Comparison of ENCODE assay signal across 13 mouse cellular contexts in the genomic region with DNA sequence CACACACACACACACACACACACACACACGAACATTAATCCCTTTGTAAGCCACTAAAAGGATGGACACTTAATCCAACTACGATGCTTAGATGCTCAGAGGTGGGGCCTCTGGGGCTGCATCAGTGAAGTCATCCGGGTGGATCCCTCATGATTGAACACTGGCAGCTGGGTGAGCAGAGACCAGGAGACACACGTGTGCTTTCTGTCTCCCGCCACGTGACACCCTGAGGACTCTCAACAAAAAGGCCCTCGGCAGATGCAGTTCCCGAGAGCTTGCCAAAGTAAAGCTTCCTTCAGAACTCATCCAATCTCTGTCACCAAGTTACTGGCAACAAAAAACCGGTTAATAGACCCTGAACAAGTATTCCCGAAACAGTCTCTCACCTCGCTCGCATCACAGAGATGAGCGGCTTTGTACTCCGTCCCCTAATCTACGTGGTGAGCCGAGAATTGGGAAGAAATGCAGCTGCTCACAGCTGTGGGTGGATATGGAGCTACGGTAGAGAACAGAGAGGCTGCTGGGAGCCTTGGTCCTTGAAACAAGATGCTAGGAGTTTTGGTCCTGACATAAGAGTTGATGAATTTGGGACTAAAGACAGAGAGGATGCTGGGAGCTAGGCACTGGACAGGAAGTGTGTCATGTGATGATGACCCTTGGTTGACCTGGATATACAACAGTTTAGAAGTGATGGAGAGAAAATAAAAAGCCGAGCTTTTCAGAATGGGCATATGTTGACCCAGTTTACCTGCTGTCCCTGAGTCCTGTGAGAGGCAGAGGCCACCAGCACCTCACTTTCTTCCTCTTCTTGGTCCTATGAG. TPM values are rescaled to one million over a fixed set of nuclear protein-coding genes. Genes with fewer than 3 reads are reported as not detected.
A peak's percentile ranks its signal among the peaks of the same experiment; 100 is the strongest.
DNase-seq lines count a peak whose midpoint lies in the region; ATAC-seq and TF ChIP-seq lines count a peak whose summit lies in the region.
"Had no signal": no experiment of that assay in that cellular context is flagged by ENCODE, and none has a peak within 500 bp of the region (broad histone marks: within the 10 kb centered on the region; RNA-seq: fewer than 3 reads in every experiment).

No protein-coding gene starts in this region.

- WGBS in intestine, embryonic 15.5 days = 50% methylated on average over 18 of the region's 18 CpGs
- 56% methylated on average over 18 of the region's 18 CpGs for WGBS in intestine, postnatal 0 days
- WGBS in embryonic facial prominence, embryonic 14.5 days = 50% methylated on average over 18 of the region's 18 CpGs
- 36% methylated on average over 18 of the region's 18 CpGs for WGBS in hindbrain, postnatal 0 days

- peak; percentile 64 for DNase-seq in embryonic facial prominence, embryonic 14.5 days (ENCODE audit: low spot score)
- DNase-seq in hindbrain, postnatal 0 days (ENCODE audit: low spot score) = peak; percentile 44
- peak; percentile 77 for DNase-seq in retina, postnatal 1 day
- DNase-seq in spleen, postnatal 36 days (ENCODE audit: low spot score in 2 of 2) = no peak
- no peak for DNase-seq in yolk sac, embryonic 10.5 days (ENCODE audit: low spot score)
- DNase-seq in B cell, adult 2 months = no peak
- DNase-seq: cerebellum, postnatal 36 days; thymus, postnatal 36 days had no signal

- H3K36me3 ChIP-seq in intestine, embryonic 15.5 days = no peaks in the 10 kb centered on the region
- no peaks in the 10 kb centered on the region for H3K36me3 ChIP-seq in intestine, postnatal 0 days (ENCODE audit: control insufficient read depth, insufficient read depth)
- H3K36me3 ChIP-seq in embryonic facial prominence, embryonic 14.5 days (ENCODE audit: control insufficient read depth, insufficient read depth, low read length) = no peaks in the 10 kb centered on the region
- H3K36me3 ChIP-seq in hindbrain, postnatal 0 days (ENCODE audit: insufficient read depth, low read length) = no peaks in the 10 kb centered on the region

- no peak for ATAC-seq in intestine, embryonic 15.5 days
- ATAC-seq in intestine, postnatal 0 days = no peak
- ATAC-seq in embryonic facial prominence, embryonic 14.5 days (ENCODE audit: low read depth) = no peak
- ATAC-seq in hindbrain, postnatal 0 days = peak; percentile 16; the same call in 1 of the 2 replicates

- H3K27me3 ChIP-seq in intestine, embryonic 15.5 days (replicated peaks) = peaks cover 21% of the 10 kb centered on the region; the same call in 1 of the 2 replicates
- peaks cover 26% of the 10 kb centered on the region for H3K27me3 ChIP-seq in intestine, postnatal 0 days (replicated peaks; ENCODE audit: control insufficient read depth, insufficient read depth, low read length)
- H3K27me3 ChIP-seq in embryonic facial prominence, embryonic 14.5 days (replicated peaks; ENCODE audit: control insufficient read depth, insufficient read depth, low read length) = 0 out of 2 replicates have a peak, but pooled peaks cover 18% of the 10 kb centered on the region
- H3K27me3 ChIP-seq in hindbrain, postnatal 0 days (ENCODE audit: insufficient read depth, low read length) = no peaks in the 10 kb centered on the region

- no peak for TF ChIP-seq CTCF in intestine, postnatal 0 days (IDR thresholded peaks at IDR 0.05; ENCODE audit: low read depth)
- TF ChIP-seq CTCF in hindbrain, postnatal 0 days (IDR thresholded peaks at IDR 0.05; ENCODE audit: low read depth) = no peak

- H3K4me2 ChIP-seq in intestine, embryonic 15.5 days (replicated peaks) = peak overlapping the region; percentile 97
- H3K4me2 ChIP-seq in intestine, postnatal 0 days (replicated peaks; ENCODE audit: low read depth) = no peak overlapping the region; the same call in 1 of the 2 replicates
- H3K4me2 ChIP-seq in embryonic facial prominence, embryonic 14.5 days (ENCODE audit: low read depth, low read length) = peak overlapping the region; percentile 98; the same call in 1 of the 2 replicates
- peak overlapping the region; percentile 86 for H3K4me2 ChIP-seq in hindbrain, postnatal 0 days (ENCODE audit: low read depth, low read length)

- no peaks in the 10 kb centered on the region for H3K9me3 ChIP-seq in intestine, embryonic 15.5 days
- H3K9me3 ChIP-seq in intestine, postnatal 0 days (ENCODE audit: control insufficient read depth) = no peaks in the 10 kb centered on the region
- no peaks in the 10 kb centered on the region for H3K9me3 ChIP-seq in embryonic facial prominence, embryonic 14.5 days (ENCODE audit: control insufficient read depth, low read length)
- H3K9me3 ChIP-seq in hindbrain, postnatal 0 days (ENCODE audit: low read length) = no peaks in the 10 kb centered on the region

- H3K4me1 ChIP-seq in intestine, embryonic 15.5 days (replicated peaks) = peaks cover 15% of the 10 kb centered on the region
- H3K4me1 ChIP-seq in intestine, postnatal 0 days (replicated peaks; ENCODE audit: control insufficient read depth, insufficient read depth, low read length) = no peaks in the 10 kb centered on the region
- peaks cover 11% of the 10 kb centered on the region; the same call in 1 of the 2 replicates for H3K4me1 ChIP-seq in embryonic facial prominence, embryonic 14.5 days (ENCODE audit: control insufficient read depth, insufficient read depth, low read length)
- H3K4me1 ChIP-seq in hindbrain, postnatal 0 days (ENCODE audit: insufficient read depth, low read length) = peaks cover 22% of the 10 kb centered on the region; the same call in 1 of the 2 replicates

- no peak overlapping the region for H3K9ac ChIP-seq in intestine, embryonic 15.5 days
- no peak overlapping the region for H3K9ac ChIP-seq in intestine, postnatal 0 days (ENCODE audit: low read depth, low read length)
- H3K9ac ChIP-seq in embryonic facial prominence, embryonic 14.5 days (ENCODE audit: low read depth, low read length) = no peak overlapping the region
- peak overlapping the region; percentile 33; the same call in 1 of the 2 replicates for H3K9ac ChIP-seq in hindbrain, postnatal 0 days (replicated peaks; ENCODE audit: low read length)

- H3K4me3 ChIP-seq in intestine, embryonic 15.5 days (replicated peaks) = no peak overlapping the region
- no peak overlapping the region; the same call in 1 of the 2 replicates for H3K4me3 ChIP-seq in intestine, postnatal 0 days (ENCODE audit: low read depth, low read length)
- H3K4me3 ChIP-seq in embryonic facial prominence, embryonic 14.5 days (ENCODE audit: low read depth, low read length) = peak overlapping the region; percentile 65
- peak overlapping the region; percentile 72 for H3K4me3 ChIP-seq in hindbrain, postnatal 0 days (ENCODE audit: low read length)

- H3K27ac ChIP-seq in intestine, embryonic 15.5 days = no peak overlapping the region
- H3K27ac ChIP-seq in intestine, postnatal 0 days (ENCODE audit: low read depth, low read length) = no peak overlapping the region
- H3K27ac ChIP-seq in embryonic facial prominence, embryonic 14.5 days (replicated peaks; ENCODE audit: low read depth, low read length) = no peak overlapping the region
- H3K27ac ChIP-seq in hindbrain, postnatal 0 days = peak overlapping the region; percentile 89; the same call in 1 of the 2 replicates

RNA-seq across cellular contexts. Expression of gene Cadm4, which starts 1.5 kb away (rescaled TPM):
- polyA plus RNA-seq in intestine, embryonic 15.5 days (2015; fragmentation: Nextera tagmentation; extraction: Ambion mirVana) = 2.8 and 3.3 TPM in 2 replicates
- 1.4 and 1.7 TPM in 2 replicates for polyA plus RNA-seq in intestine, postnatal 0 days (2015; fragmentation: Nextera tagmentation; extraction: Ambion mirVana)
- 2.6 and 2.8 TPM in 2 replicates for polyA plus RNA-seq in embryonic facial prominence, embryonic 14.5 days (2014; fragmentation: Nextera tagmentation; extraction: Ambion mirVana)
- total RNA-seq in hindbrain, postnatal 0 days (2014; rRNA removed) = 423 and 447 TPM in 2 replicates
- polyA plus RNA-seq in hindbrain, postnatal 0 days (2015; fragmentation: Nextera tagmentation; extraction: Ambion mirVana) = 97.9 and 101 TPM in 2 replicates
- total RNA-seq: monocyte, adult 5-6 weeks had no signal

RNA-seq across cellular contexts. Expression of gene Plaur, which starts 18.0 kb away (rescaled TPM):
- polyA plus RNA-seq in intestine, embryonic 15.5 days (2015; fragmentation: Nextera tagmentation; extraction: Ambion mirVana) = 8.7 and 10.5 TPM in 2 replicates
- polyA plus RNA-seq in intestine, postnatal 0 days (2015; fragmentation: Nextera tagmentation; extraction: Ambion mirVana) = 6.9 and 7.8 TPM in 2 replicates
- polyA plus RNA-seq in embryonic facial prominence, embryonic 14.5 days (2014; fragmentation: Nextera tagmentation; extraction: Ambion mirVana) = 8.0 and 12.2 TPM in 2 replicates
- 3.0 and 4.8 TPM in 2 replicates for total RNA-seq in hindbrain, postnatal 0 days (2014; rRNA removed)
- 1.3 and 1.4 TPM in 2 replicates for polyA plus RNA-seq in hindbrain, postnatal 0 days (2015; fragmentation: Nextera tagmentation; extraction: Ambion mirVana)

RNA-seq across cellular contexts. Expression of gene Zfp428, which starts 26.5 kb away (rescaled TPM):
- 32.0 and 36.6 TPM in 2 replicates for polyA plus RNA-seq in intestine, embryonic 15.5 days (2015; fragmentation: Nextera tagmentation; extraction: Ambion mirVana)
- polyA plus RNA-seq in intestine, postnatal 0 days (2015; fragmentation: Nextera tagmentation; extraction: Ambion mirVana) = 11.2 and 12.8 TPM in 2 replicates
- 31.3 and 36.6 TPM in 2 replicates for polyA plus RNA-seq in embryonic facial prominence, embryonic 14.5 days (2014; fragmentation: Nextera tagmentation; extraction: Ambion mirVana)
- 138 and 152 TPM in 2 replicates for total RNA-seq in hindbrain, postnatal 0 days (2014; rRNA removed)
- polyA plus RNA-seq in hindbrain, postnatal 0 days (2015; fragmentation: Nextera tagmentation; extraction: Ambion mirVana) = 219 and 222 TPM in 2 replicates

RNA-seq across cellular contexts. Expression of gene Irgc1, which starts 28.2 kb away (rescaled TPM):
- polyA plus RNA-seq in intestine, embryonic 15.5 days (2015; fragmentation: Nextera tagmentation; extraction: Ambion mirVana) = not detected in 2 replicates
- polyA plus RNA-seq in intestine, postnatal 0 days (2015; fragmentation: Nextera tagmentation; extraction: Ambion mirVana) = not detected in 2 replicates
- 0.16 and 0.36 TPM in 2 replicates for polyA plus RNA-seq in embryonic facial prominence, embryonic 14.5 days (2014; fragmentation: Nextera tagmentation; extraction: Ambion mirVana)
- total RNA-seq in hindbrain, postnatal 0 days (2014; rRNA removed) = not detected in 2 replicates
- not detected in 2 replicates for polyA plus RNA-seq in hindbrain, postnatal 0 days (2015; fragmentation: Nextera tagmentation; extraction: Ambion mirVana)
- total RNA-seq: hematopoietic stem cell, adult 5-6 weeks; monocyte, adult 5-6 weeks had no signal

RNA-seq across cellular contexts. Expression of gene AC161166.1, which starts 31.9 kb away (rescaled TPM):
- polyA plus RNA-seq in intestine, embryonic 15.5 days (2015; fragmentation: Nextera tagmentation; extraction: Ambion mirVana) = 0.14 and 0.24 TPM in 2 replicates
- polyA plus RNA-seq in intestine, postnatal 0 days (2015; fragmentation: Nextera tagmentation; extraction: Ambion mirVana) = 0.05 TPM in 1 of 2 replicates, not detected in the other
- 0.19 and 0.22 TPM in 2 replicates for polyA plus RNA-seq in embryonic facial prominence, embryonic 14.5 days (2014; fragmentation: Nextera tagmentation; extraction: Ambion mirVana)
- total RNA-seq in hindbrain, postnatal 0 days (2014; rRNA removed) = not detected in 2 replicates
- polyA plus RNA-seq in hindbrain, postnatal 0 days (2015; fragmentation: Nextera tagmentation; extraction: Ambion mirVana) = 0.19 and 0.55 TPM in 2 replicates
- total RNA-seq: hematopoietic stem cell, adult 5-6 weeks; left cerebral cortex, postnatal 36 days; monocyte, adult 5-6 weeks had no signal

Comparison
In these comparisons a context has a peak if more than half of its experiments do, and no peak if none do; other contexts are left out.
1. H3K4me3 ChIP-seq: peak in embryonic facial prominence, embryonic 14.5 days (single experiment) and hindbrain, postnatal 0 days (single experiment); none in intestine, embryonic 15.5 days (single experiment) and intestine, postnatal 0 days (single experiment).
2. DNase-seq: peak in embryonic facial prominence, embryonic 14.5 days (single experiment), hindbrain, postnatal 0 days (single experiment) and retina, postnatal 1 day (single experiment); none in spleen, postnatal 36 days (0 of 2), yolk sac, embryonic 10.5 days (single experiment) and B cell, adult 2 months (0 of 2).
3. RNA of gene Cadm4, which starts 1.5 kb away (polyA plus RNA-seq): 97.9 to 101 TPM in hindbrain, postnatal 0 days; 2.6 to 2.8 TPM in embryonic facial prominence, embryonic 14.5 days, 2.8 to 3.3 TPM in intestine, embryonic 15.5 days and 1.4 to 1.7 TPM in intestine, postnatal 0 days; every median in the first group is over 10 times any median in the second.